Mouse (Mus musculus): ENCODE measurements around the gene Dhx30.

Gene Dhx30

DNA sequence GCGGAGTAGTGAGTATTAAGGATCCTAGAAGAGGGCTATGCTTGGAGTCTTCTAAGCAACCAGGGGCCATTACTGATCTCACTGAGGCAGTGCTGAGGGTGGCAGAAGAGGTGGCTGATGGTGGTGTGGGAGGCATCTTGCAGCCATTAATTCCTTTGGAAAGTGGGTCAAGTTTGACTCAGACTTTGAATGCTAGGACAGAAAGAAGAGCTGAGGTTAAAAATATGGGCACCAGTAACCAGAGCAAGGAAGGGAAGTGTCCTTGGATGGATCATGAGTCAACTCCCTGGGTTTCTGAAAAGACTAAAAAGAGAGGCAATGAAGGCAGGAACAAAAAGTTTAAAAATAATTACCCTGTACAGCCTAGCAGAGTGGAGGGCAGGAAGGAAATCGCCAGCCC lies 79.1 kb downstream of the Dhx30 start:
- no peak for DNase-seq

DNA sequence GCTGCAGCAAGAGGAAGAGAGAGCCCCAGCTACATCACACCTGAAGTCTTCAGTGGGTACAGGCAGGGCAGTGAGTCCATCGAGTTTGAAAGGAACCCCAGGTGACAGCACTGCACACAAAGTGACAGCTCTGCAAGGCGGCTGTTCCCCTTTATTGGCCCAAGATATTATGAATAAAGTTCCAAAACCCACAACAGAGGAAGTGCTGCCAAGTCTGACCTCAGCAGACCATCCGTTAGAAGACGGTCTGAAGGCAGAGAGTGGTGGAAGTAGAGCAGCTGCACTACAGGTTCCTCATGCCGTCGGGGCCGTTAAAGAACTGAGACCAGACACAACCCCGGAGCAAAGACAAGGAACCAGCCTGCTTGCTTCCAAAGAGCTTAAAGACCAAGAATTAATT lies 79.7 kb downstream of the Dhx30 start:
- no peak for DNase-seq

DNA sequence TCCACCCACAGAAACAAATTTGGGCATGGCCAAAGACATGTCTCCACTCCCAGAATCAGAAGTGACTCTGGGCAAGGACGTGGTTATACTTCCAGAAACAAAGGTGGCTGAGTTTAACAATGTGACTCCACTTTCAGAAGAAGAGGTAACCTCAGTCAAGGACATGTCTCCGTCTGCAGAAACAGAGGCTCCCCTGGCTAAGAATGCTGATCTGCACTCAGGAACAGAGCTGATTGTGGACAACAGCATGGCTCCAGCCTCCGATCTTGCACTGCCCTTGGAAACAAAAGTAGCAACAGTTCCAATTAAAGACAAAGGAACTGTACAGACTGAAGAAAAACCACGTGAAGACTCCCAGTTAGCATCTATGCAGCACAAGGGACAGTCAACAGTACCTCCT lies 82.5 kb downstream of the Dhx30 start:
- no peak for DNase-seq

Measured in kidney, postnatal 4 days (tissue).